Mouse (Mus musculus): ENCODE results near the gene Prep.
"Not testable (repeated sequence)": the region's sequence is repeated elsewhere in the genome, so short reads cannot be mapped to it uniquely, and the experiment has no call there.

The Prep gene

DNA sequence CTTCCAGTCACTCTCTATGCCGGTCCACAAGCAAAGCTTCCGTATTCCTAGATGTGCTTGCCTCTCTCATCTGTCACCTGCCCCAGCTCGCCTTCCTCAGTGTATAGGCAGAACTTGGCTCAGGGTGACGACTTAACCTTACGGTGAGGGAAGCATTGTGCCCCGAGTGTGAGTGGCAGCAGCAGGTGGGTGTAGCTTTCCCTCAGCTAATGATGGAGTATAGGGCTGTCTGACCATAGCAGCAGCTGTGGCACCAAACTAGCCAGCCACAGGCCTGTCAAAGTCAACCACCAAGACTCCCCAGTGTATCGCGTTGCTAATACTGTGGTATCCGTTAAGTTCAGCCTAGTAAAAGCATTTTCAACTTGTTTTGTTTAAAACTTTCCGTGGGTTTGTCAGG is 9.6 kb downstream of the Prep start:
- no peak for DNase-seq (ENCODE audit: low spot score)

DNA sequence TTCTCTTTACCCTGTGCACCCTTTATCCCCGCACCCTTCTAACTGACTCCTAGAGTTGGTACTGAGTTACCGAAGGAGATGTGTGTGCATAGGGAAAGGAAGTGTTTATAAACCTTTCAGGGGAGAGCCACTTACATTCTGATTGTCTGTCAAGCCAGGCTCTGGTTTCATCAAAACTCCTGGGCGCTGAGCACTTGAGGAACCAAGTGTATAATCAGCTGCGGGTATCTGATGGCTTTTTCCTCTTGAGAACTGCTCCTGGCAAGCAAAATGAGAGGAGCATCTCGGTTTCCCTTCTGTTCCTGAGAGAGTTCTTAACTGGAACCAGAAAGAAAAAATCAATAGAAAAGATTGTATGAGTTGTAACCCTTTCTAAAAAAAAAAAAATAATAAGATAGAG is 10.3 kb downstream of the Prep start:
- DNase-seq (ENCODE audit: low spot score) = no peak

DNA sequence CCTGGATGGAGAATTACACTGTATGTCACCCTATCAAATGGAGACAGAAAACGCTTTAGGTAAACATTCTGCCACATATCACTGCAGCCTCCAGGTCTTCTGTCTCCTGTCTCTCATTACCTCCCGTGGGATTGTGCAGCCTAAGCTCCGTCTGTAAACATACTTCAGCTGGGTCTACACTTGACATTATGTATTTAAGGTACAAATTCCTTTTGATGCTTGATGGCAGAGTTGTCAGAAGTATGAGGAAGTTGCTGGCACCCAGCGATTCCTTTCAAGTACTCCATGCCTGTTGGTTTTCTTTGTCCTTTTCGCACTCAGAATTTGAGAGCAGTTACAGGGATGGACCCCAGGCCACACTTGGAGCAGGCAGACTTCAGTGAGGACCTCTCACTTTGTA is 12.8 kb downstream of the Prep start:
- DNase-seq (ENCODE audit: low spot score) = no peak

DNA sequence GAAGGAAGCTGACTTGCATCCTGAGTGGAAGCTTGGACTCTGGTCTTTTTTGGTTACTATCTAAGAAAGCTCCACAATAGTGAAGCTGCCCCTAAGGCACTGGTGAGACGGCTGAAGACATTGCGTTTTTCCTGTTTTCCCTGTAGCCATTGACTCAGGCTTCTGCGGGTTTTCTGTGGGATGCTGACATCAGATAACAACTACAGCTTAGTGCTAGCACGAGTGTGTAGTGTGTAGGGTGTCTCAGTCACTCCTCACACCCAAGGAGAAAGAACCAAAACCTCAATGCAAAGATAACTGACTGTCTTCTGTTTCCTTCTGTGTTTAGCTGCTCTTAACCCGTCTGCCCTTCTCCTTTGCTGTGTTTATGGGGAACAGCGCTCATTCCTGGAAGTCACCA is 13.5 kb downstream of the Prep start:
- no peak for DNase-seq (ENCODE audit: low spot score)

DNA sequence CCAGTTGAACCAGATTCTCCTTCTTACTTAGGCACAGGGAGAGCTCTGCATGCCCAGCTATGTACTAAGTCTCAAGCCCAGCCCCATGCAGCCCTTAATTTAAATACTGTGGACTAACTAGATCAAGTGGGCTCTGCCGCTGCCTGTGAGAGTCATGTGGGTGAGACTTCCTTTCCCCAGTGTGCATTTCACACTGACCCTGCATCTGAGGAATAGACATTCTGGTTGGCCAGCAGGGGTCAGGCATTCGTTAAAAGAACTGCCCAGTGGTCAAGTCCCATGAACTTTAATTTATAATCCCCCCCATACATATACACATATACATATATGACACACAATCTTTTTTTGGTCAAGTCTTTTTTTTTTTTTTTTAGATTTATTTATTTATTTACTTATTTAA is 15.7 kb downstream of the Prep start:
- no peak for DNase-seq (ENCODE audit: low spot score)

DNA sequence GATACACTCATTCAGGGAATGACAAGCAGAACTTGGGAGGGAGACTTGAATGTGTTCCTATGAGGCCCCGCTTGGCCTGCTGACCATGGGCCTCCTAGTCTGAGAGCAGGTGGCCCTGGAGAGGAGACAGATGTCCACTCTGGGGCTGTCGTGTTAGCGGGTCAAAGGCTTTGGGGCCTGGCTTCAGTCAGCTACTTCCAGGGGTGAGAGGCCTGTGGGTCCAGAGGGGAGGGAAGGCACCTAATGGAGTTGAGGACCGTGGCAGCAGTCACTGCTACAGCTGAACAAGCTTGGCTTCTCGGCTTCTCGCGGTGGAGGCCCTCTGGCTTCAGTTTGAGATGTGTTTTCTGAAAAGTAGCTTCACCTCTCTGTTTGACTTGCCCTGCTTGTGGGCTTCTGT is 17.0 kb downstream of the Prep start:
- not testable (repeated sequence) for DNase-seq (ENCODE audit: low spot score)

DNA sequence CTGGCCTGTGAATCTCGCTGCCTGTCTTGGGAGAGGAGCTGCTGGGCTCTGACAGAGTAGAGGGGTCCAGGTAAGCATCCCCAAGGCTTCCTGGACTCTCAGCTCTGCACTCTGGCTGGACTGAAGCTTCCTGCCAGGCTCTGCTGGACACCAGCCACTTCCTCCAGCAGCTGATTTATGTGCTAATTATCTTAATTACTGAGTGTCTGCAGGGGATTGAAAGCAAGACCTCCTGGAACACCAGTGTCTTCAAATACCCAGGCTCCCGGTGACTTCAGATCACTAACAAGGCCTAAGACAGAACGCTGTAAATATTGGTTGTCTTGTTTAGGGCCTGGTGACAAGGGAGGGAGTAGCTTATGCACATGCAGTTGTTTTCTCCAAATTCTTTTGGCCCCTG is 17.5 kb downstream of the Prep start:
- DNase-seq (ENCODE audit: low spot score) = no peak

DNA sequence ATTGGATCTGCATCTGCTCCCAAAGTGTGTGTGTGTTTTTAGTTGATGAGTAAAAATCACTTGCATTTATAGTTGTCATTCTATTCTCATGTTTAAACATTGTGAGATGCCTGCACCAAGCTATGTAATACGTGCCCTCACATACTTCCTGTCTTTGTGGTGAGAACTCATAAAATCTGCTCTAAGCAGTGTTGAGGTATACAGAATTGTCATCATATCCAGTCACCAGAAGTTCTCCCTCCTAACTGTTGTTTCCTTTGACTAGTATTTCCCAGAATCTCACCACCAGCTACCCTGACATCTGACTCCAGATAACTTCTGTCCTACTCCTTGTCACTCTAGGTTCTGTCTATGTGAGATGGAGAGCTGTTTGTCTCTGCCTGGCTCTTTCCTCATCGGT is 18.3 kb downstream of the Prep start:
- DNase-seq (ENCODE audit: low spot score) = no peak

DNA sequence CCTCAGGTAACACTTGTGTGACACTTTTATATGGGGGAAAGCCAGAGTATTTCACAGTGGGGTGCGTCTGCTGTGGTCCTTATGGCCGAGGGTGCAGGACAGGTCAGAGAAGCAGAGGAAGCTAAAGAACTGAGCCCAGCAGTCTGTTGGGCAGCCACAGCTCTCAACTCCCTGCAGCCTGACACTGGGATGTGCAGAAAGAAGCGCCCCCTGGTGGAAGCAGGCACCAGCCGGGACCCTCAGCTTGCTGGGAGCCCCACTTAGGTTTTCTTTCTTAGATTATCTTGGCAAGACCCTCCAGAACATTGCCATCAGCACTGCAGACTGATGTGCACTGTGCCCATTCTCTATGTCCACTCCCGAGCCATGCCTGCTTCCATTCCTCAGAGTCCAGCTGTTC is 19.6 kb downstream of the Prep start:
- no peak for DNase-seq (ENCODE audit: low spot score)

DNA sequence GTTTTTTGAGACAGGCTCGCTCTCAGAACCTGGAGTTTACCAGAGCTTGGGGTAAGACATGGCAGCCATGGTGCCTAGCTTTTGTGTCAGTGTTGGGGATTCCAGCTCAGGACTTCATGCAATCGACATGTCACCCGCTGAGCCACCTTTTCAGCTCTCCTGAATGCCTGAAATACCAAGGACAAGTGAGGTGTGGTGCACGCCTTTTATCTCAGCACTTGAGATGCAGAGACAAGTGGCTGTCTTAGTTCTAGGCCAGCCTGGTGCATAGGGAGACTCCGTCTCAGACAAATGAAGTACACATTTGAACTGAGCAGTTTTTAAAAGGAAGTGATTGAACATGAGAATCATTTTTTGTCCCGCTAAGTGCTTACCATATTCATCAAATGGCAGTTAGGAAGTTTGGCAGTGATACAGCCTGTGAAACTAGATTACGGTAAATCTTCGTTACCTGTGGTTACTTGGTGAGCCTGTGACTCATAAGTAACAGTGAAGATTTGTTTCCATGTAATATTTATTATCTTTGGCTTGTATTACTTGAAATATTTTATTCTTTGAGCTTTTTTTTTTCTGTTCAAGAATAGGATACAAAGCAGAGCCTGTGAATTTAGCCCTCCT is 24.6 kb downstream of the Prep start:
- no peak for DNase-seq (ENCODE audit: low spot score)

DNA sequence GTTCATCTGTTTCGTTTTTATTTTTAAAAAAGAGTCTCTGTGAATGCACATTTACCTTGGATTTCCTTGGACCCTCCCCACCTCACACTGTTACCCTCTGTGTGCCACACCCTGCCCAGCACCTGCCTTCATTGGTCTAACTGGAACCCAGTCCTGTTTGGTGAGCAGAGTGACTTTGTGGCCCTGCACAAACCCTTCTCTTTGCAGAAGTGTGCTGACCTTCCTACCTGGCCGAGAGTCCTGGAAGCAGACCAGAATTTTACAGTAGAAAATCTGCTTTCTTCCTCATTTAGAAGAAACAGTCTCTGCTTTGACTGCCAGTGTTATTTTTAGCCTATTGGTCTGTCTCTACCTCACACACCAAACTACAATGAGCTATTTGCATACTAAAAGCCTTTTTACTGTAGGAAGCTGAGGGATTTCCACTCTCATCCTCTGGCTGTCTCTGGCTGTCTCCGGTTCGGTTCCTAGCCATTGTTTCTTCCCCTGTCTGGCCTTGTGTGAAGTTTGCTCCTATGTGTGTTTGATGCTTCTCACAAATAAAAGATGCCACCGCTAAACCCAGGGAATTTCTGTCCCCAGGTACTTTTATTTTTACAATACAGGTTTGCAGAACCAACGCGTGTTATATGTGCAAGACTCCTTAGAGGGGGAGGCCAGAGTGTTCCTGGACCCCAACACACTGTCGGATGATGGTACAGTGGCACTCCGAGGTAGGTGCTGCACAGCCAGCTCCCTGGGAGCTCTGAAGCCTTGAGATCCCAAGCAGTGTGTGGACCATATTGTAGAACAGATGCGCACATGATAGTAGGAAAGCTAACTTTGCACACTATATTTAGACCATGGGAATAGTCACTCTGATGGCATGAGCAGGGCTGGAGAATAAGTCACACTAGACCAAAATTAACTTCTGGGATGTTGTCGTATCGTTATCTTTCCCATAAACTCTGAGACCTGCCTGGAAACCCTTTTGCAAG is 25.4 kb downstream of the Prep start:
- no peak for DNase-seq (ENCODE audit: low spot score)

DNA sequence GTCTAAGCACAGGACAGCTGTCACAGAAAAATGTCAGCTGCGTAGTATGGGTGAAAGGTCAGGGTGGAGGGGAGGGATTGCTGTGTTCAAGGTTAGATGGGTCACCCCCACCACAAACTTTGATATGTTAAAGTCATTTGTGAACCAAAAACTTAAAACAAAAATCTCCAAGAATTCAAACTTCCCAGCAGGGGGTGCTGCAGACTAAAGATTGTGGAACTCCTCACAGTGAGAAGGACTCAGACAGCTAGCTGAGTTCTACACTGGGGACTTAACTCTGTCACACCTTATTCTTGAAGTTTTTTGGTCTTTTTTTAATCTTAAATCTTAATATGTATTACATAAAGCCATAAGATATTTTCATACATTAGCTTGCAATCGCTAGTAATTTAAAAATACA is 31.7 kb downstream of the Prep start:
- DNase-seq (ENCODE audit: low spot score) = no peak

DNA sequence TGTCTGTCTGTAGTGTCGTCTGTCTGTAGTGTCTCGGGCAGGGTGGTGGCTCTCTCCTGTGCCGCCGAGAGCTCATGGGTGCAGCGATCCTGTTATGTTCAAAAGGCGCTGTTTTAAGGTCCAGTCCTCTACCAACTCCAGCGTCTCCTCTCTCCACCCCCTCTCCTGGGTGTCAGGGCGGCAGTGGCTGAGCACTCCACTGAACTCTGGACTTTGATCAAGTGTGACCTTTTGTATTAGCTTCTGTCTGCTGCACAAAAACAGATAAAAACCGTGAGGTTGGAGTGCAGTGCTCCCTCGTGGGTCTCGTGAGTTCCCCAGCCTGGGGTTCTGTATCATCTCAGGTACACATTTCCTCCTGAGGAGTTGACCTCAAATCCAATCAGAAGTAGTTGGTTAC is 33.5 kb downstream of the Prep start:
- DNase-seq (ENCODE audit: low spot score) = peak; percentile 81

DNA sequence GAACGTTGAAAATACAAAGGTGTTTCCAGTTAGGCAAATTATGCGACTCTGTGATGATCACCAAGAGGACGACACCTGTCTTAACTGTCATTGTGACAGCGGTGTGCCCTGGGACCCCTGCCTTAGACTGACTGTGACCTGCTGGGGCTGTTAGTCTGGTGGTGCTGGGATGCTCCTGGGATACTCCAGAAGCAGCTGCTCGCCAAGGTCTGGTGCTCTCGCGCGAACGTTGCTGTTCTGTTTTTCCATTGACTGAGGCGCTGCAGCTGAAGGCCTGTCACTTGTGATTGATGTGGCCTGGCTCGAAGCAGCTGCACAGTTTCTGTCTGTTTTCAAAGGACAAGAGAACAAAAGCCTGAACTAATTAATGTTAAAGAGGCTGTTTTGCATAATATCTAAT is 36.2 kb downstream of the Prep start:
- DNase-seq (ENCODE audit: low spot score) = no peak

DNA sequence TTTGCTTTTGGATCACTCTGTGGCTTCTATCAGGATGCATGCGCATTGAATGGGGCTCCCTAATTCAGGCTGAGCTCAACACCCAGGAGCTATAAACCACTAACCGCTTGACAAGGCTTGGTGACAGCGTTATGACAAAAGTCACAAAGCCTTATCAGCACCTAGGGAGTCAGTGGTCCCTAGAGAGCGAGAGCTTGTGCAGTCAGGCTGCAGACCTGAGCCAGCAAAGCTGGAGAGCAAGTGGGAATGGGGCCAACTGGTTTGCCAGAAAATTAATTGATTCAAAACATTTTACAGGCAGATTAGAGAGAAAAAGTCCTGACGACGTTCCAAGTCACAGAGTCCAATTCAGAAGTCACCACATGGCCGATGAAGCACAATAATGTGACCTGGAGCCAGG is 37.1 kb downstream of the Prep start:
- DNase-seq (ENCODE audit: low spot score) = no peak

DNA sequence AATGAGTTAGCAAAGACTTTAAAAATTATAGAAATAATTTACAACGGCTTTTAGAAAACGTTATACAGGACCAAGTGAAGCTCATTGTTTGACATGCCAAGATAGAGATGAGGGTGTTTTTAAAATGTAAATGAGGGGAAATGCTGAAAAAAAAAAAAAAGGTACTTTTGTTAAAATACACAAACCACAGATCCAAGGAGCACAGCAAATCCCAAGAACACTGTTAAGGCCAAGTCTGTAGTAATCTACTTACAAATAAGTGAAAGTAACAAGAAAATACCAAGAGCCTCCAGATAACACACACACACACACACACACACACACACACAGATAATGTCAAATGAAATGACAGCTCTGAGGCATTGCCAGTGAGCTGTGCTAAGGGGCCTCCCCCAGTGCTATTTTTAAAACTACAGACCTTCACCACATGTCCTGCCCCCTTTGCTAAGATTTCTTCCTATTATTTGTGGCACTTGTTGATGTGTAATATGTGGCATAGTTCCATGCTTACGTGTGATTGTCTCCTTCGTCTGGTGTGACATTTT is 37.6 kb downstream of the Prep start:
- no peak for DNase-seq (ENCODE audit: low spot score)

DNA sequence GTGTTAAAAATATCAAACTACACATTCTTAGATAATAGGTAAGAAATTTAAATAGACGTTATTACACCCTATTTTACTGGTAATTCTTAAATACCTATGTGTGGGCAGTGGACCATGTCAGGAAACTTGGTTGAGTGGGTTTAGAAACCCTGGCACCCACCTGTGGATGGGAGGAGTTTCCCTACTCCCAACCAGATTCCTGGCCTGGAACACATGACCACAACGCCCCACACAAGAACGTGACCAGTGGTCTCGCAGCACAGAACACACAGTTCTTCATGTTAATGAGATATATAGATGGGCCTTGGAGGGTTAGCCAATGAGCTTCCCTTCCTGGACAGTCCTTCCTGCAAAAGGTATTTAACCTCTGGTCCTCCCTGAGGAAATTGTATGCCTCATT is 39.5 kb downstream of the Prep start:
- DNase-seq (ENCODE audit: low spot score) = no peak

DNA sequence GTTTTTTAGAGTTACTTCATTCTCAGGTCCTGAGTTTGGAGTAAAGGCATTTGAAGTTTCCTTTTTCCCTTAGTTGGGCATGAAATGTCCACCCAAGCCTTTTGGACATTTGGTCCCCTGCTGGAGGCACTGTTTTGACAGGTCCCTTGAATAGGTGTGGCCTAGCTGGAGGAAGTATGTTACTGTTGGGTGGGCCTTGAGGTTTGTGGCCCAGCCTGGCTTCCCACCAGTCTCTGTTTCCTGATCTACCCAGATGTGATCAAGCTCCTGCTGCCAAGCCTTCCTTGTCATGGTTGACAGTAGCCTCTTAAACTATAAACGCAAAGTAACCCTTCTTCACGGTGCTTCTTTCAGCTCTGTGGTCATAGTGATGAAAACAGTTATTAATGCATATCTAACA is 40.3 kb downstream of the Prep start:
- no peak for DNase-seq (ENCODE audit: low spot score)

DNA sequence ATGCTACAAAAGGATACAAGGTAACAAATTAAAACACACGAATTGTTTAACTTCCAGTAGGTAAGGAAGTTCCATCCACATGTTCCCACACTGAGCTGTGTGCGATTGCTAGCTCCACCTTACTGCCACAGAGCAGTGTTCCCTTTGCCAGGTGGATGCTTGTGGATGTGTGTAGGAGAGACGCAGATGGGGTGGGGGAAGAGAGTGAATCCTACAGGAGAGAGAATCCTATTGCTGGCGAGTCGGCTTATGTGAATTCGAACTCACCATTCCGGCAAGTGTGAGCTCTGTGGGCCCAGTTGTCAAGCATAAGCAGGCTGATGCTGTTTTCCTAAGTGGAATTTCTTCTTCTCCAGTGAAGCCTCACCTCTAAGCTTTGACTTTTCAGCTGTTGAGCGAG is 42.0 kb downstream of the Prep start:
- no peak for DNase-seq (ENCODE audit: low spot score)

DNA sequence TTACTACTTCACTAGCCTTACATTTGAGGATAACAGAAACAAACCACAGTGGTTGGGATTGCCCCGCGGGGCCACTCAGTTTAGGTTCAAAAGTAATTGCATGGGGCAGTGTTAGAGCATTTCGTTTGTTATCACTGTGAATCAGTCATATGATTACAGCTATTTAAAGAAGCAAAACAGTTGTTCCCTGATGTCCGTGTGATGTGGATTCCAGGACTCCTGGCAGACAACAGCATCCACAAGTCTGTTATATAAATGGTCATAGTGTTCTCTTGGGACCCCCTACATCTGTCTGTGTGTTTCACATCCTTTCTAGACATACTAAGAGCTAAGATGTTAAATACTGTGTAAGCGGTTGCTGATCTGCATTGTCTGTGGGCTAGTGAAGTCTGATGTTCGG is 43.0 kb downstream of the Prep start:
- no peak for DNase-seq (ENCODE audit: low spot score)

DNA sequence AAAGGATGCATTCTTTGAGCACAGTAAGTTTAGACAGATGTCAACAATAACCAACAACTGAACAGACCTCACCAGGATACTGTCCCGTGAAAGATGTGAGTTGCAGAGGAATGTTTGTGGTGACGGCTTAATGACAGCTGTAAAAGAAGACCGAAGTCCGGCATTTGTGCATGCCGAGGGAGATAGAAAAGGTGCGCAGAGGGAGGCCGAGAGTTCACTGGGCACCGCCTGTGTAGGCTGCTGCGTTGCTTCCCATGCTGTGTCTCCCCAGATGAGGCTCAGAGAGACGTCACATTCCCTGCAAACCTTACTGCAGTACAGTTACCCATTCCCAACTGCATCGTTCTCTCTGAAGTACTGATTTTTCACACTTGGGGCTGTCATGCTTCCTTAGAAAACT is 45.9 kb downstream of the Prep start:
- DNase-seq (ENCODE audit: low spot score) = peak; percentile 35

DNA sequence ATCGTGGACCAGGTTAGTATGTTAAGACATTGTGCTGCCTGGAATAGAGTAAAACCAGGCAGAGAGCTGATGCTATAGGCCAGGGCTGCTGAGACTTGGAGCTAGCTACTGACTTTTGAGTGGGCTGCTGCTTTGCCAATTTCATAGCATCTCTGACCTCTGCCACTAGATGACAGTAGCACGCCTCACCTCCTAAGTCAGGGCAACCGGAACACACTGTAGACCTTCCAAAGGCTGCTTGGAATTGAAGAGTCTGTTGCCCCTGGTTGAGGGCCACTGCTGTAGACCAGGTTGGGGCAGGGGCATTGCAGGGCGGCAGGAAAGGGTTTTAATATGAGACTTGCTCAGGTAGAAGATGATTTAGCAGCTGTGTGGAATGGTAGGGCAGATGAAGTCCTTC is 47.5 kb downstream of the Prep start:
- no peak for DNase-seq (ENCODE audit: low spot score)

DNA sequence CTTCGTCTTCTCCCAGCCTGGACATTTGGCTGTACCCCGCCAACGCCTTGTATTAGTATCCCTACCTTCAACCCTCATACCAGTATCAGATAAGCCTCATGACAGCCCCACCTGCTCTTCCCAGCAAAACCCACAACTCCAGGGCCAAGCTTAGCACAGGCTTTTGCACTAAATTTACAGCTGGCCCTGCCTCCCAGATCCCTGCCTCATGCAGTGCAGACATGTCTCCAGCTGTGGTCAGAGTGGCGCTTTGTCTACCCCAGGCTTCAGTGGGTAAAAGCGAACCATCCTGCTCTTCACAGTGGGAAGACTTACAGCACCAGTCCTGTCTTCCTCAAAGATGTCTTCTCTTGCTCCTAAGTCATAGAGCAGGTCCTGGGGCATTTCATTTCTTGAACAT is 49.8 kb downstream of the Prep start:
- no peak for DNase-seq (ENCODE audit: low spot score)

DNA sequence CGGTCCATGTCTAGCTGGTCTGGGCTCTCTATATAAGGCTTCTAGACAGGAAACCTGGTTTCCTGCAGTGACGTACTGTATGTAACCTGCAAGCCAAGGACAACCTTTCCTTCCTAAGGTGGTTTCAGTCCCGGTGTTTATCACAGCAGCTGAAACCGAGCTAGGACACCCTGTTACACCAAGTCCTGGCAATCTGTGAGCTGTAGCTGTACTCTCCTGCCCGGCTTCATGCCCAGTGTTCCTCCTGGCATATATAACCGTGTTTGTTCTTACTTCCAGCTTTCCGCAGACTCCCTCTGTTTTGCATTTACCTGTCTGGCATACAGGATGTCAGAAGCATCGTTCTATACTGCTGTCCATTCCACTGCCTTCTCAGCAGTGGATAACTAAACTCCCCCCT is 51.4 kb downstream of the Prep start:
- DNase-seq (ENCODE audit: low spot score) = no peak

All from yolk sac, embryonic 10.5 days (tissue).